Mouse (Mus musculus) hindbrain, embryonic 13.5 days (tissue): ENCODE data around the gene Sh3tc1. TPM values are rescaled to one million over a fixed set of nuclear protein-coding genes. Genes with fewer than 3 reads are reported as not detected.

Source experiments
- ATAC-seq: fragments of 200-750 bp; cut with Nextera tagmentation; 2 replicates; pipeline ENCODE4 v1.8.0; 2017; ENCODE audit warnings: moderate TSS enrichment; ENCODE audit not compliant: low FRiP score
- H3K27ac ChIP-seq: fragments of 300-500 bp; sonication (generic); 2 replicates; pipeline ENCODE4 v1.5.1; 2015; ENCODE audit warnings: inconsistent platforms, mild to moderate bottlenecking, moderate library complexity
- H3K27me3 ChIP-seq: fragments of 300-500 bp; sonication (generic); 2 replicates; pipeline ENCODE4 v1.6.1; 2015; ENCODE audit warnings: mild to moderate bottlenecking, inconsistent platforms
- H3K36me3 ChIP-seq: fragments of 300-500 bp; sonication (generic); 2 replicates; pipeline ENCODE4 v1.6.1; 2015; ENCODE audit warnings: mild to moderate bottlenecking, inconsistent platforms
- H3K4me1 ChIP-seq: fragments of 300-500 bp; sonication (generic); replicated peaks from 2 replicates; pipeline ENCODE4 v1.6.1; 2015; ENCODE audit warnings: inconsistent platforms
- H3K4me2 ChIP-seq: fragments of 300-500 bp; sonication (generic); 2 replicates; pipeline ENCODE4 v1.6.1; 2015; ENCODE audit warnings: inconsistent platforms, mild to moderate bottlenecking, moderate library complexity
- H3K4me3 ChIP-seq: fragments of 300-500 bp; sonication (generic); 2 replicates; pipeline ENCODE4 v1.5.1; 2015; ENCODE audit warnings: mild to moderate bottlenecking, inconsistent platforms
- H3K9ac ChIP-seq: fragments of 300-500 bp; sonication (generic); 2 replicates; pipeline ENCODE4 v1.6.1; 2015; ENCODE audit warnings: mild to moderate bottlenecking, inconsistent platforms
- H3K9me3 ChIP-seq: fragments of 300-500 bp; sonication (generic); 2 replicates; pipeline ENCODE4 v1.6.1; 2016; ENCODE audit warnings: inconsistent platforms
- WGBS: fragments of 180-500 bp; shearing (Covaris S2); methylation state at CpG from one replicate; pipeline ENCODE4 v1.1.7; 2015; 5-methylcytosine and 5-hydroxymethylcytosine counted together
- polyA plus RNA-seq: library from polyadenylated mRNA; unstranded; fragments of >200 nt; fragmentation: Nextera tagmentation; extraction: Ambion mirVana; gene quantifications from 2 replicates; pipeline ENCODE4 v1.2.1, GENCODE M21; 2015

The Sh3tc1 gene
- polyA plus RNA-seq, 1 experiment from 2014 or later: 2.7 TPM

DNA sequence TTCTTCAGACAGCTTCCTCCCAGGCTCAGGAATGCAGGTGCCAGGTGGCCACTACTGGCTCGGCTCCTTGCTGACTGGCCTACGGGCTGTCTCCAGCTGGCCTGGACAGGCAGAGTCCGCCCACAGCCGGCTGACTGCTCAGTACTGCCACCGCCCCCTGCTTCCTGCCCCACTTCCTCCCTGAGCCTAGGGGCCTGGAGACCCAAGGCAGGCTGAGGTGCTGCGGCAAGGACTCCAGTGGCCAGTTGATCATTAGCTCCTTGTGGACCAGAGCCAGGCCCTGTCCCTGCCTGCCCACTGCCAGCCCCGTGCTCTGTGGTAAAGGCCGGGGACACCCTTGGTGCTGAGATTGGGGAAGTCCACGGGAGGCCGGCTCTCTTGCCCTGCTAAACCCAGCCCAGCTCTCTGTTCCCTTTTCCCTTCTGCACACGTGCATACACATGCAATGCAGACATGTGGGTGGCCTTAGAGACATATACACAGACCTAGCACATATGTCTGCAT is 10.8 kb downstream of the Sh3tc1 start:
- H3K9me3 ChIP-seq: no peaks in the 10 kb centered on the region
- no peak overlapping the region for H3K4me3 ChIP-seq
- H3K36me3 ChIP-seq: no peaks in the 10 kb centered on the region
- peak overlapping the region; percentile 44; the same call in 1 of the 2 replicates for H3K27ac ChIP-seq
- H3K4me1 ChIP-seq: no peaks in the 10 kb centered on the region
- no peak overlapping the region for H3K4me2 ChIP-seq
- ATAC-seq: 0 out of 2 replicates have a peak, but pooled peaks have one; percentile 46
- 64% methylated on average over 11 of the region's 11 CpGs for WGBS
- no peak overlapping the region for H3K9ac ChIP-seq
- no peaks in the 10 kb centered on the region for H3K27me3 ChIP-seq

DNA sequence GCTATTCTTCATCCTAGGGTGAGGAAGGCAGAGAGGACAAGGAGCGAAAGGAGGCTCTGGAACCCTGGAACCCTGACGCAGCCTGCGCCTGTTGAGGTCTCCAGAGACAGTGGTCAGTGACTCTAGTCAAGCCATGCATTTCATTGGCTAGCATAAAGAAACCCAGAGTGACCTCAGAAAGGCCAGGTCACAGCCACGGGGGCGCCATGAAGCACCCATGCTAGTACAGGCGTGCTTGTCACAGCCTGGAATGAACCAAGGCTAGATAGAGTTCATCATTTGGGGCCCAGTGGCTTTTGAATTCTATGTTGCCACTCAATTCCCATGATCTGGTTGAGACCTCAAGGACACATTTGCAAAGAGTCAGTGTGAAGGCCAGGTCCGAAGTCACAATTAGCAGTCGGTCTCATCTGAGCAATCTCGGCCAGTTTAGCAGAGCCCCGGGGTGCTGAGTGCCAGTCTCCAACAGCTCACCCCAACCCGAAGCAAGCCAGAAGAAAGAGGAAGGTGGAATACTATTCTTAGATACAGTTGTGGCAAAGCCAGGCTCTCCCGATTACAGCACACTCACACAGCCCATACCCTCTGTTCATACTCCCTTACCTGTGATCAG is 11.3 kb downstream of the Sh3tc1 start:
- H3K4me1 ChIP-seq: no peaks in the 10 kb centered on the region
- WGBS: 92% methylated on average over 12 of the region's 12 CpGs
- no peak overlapping the region for H3K27ac ChIP-seq
- no peak for ATAC-seq
- no peak overlapping the region for H3K9ac ChIP-seq
- H3K4me3 ChIP-seq: no peak overlapping the region
- H3K27me3 ChIP-seq: no peaks in the 10 kb centered on the region
- no peaks in the 10 kb centered on the region for H3K36me3 ChIP-seq
- H3K9me3 ChIP-seq: no peaks in the 10 kb centered on the region
- 0 out of 2 replicates have a peak overlapping the region, but pooled peaks have one; percentile 13 for H3K4me2 ChIP-seq

DNA sequence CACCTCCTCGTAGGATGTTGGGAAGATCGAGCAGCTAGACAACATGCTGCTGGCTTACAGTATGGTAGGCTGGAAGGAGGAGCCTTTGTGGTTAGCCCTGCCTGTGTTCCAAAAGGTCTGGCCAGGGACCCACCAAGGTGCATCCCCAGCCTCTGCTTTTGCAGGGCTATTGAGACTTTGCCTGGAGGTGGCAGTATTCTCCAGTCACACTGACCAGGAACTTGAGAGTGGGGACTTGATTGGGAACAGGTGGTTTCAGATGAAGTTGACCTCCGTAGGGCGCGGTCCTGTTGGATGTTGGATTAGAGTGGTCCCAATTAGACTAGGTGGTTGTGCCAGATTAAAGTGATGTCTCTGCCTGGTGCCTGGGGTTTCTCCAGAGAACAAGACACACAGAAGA is 12.3 kb downstream of the Sh3tc1 start:
- Histone ChIP-seq H3K36me3 (no peaks in the 10 kb centered on the region), H3K4me1 (no peaks in the 10 kb centered on the region), H3K4me2 (no peak overlapping the region), H3K27me3 (no peaks in the 10 kb centered on the region), H3K9me3 (no peaks in the 10 kb centered on the region), H3K27ac (no peak overlapping the region), H3K4me3 (no peak overlapping the region), H3K9ac (no peak overlapping the region)
- 95% methylated on average over 5 of the region's 5 CpGs for WGBS
- ATAC-seq: no peak

DNA sequence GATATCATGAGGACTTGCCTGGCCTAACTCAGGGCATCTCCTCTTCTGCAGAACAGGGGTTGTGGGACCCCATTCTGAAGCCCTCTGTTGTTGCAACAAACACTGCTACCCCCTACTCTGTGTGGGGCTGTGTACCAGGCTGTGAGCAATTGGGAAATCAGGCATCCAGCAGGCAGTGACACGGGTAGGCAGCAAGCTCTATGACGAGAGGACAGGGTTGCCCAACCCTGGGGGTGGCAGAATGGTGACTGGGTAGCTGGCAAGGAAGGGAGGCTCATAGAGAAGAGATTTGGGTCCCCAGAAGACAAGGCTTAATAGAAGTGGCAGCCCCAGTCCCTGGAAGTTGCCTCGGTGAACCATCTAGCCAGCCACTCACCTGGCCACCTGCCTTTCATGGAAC is 13.9 kb downstream of the Sh3tc1 start:
- Histone ChIP-seq H3K36me3 (no peaks in the 10 kb centered on the region), H3K9ac (no peak overlapping the region), H3K4me1 (no peaks in the 10 kb centered on the region), H3K27me3 (no peaks in the 10 kb centered on the region), H3K4me2 (no peak overlapping the region), H3K4me3 (no peak overlapping the region), H3K9me3 (no peaks in the 10 kb centered on the region), H3K27ac (no peak overlapping the region)
- WGBS: 78% methylated on average over 3 of the region's 3 CpGs
- ATAC-seq: no peak

DNA sequence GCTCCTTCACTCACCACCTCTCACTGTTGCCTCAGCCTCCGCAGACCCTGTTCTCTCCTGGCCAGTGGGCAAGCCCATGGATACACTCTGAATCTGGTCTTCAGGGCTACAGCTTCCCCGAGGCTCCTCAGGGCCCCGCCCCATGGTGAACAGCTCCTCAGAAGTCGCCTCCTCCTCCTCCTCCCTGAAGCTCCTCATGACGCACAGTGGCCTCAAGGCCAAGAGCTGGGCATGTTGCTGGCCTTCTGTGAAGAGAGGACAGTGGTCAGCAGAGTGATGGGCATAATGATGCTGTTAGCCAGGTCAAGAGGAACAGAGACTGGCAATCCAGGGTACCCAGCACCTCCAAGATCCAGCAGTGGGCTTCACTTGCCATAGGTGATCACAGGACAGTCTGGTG is 15.9 kb downstream of the Sh3tc1 start:
- no peaks in the 10 kb centered on the region for H3K36me3 ChIP-seq
- WGBS: 84% methylated on average over 5 of the region's 5 CpGs
- no peaks in the 10 kb centered on the region for H3K4me1 ChIP-seq
- H3K27ac ChIP-seq: no peak overlapping the region
- H3K4me2 ChIP-seq: no peak overlapping the region
- ATAC-seq: no peak
- no peaks in the 10 kb centered on the region for H3K27me3 ChIP-seq
- no peaks in the 10 kb centered on the region for H3K9me3 ChIP-seq
- no peak overlapping the region for H3K4me3 ChIP-seq
- H3K9ac ChIP-seq: no peak overlapping the region

DNA sequence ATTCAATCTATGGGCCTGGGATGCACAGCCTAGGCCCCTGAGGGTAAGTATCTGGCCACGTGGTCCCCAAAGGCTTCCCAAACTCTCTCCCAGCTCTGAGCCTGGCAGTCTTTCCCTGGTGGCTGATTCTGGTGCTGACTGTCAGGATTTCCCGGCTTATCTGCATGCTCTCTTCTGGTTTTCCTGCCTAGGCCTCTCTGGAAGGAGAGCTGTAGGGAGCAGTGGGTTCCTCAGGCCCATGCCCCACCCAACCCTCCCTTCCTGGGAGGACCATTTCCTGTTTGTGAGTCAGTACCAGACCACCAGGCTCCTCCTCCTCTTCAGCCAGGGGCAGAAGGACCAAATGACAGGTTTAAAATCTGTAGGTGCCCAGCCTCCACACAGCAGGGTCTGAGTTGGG is 17.1 kb downstream of the Sh3tc1 start:
- no peak overlapping the region for H3K4me2 ChIP-seq
- WGBS: 70% methylated on average over 2 of the region's 2 CpGs
- no peak for ATAC-seq
- no peaks in the 10 kb centered on the region for H3K4me1 ChIP-seq
- no peak overlapping the region for H3K9ac ChIP-seq
- H3K36me3 ChIP-seq: no peaks in the 10 kb centered on the region
- no peaks in the 10 kb centered on the region for H3K27me3 ChIP-seq
- H3K27ac ChIP-seq: no peak overlapping the region
- no peaks in the 10 kb centered on the region for H3K9me3 ChIP-seq
- H3K4me3 ChIP-seq: no peak overlapping the region

DNA sequence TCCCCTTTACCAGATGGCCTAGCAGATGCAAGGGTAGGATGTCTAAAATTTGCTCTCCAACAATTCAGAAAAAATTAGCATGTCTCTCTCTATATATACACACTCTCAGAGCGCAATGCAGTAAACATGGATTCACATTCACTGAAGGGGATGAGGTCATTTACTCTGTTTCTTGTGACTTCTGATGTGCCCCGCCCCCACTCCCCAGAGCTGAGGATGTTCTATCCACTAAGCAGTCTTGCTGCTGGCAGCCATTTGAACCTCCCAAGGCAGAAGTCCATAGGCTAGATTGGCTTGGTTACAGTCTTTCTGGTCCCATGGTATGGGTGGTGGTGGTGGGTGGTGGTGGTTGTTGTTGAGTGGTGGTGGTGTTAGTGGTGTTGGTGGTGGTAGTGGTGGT is 17.9 kb downstream of the Sh3tc1 start:
- no peaks in the 10 kb centered on the region for H3K9me3 ChIP-seq
- H3K4me1 ChIP-seq: no peaks in the 10 kb centered on the region
- WGBS: 95% methylated on average over 2 of the region's 2 CpGs
- no peak overlapping the region for H3K27ac ChIP-seq
- no peak overlapping the region for H3K9ac ChIP-seq
- H3K36me3 ChIP-seq: no peaks in the 10 kb centered on the region
- ATAC-seq: no peak
- H3K4me2 ChIP-seq: no peak overlapping the region
- no peak overlapping the region for H3K4me3 ChIP-seq
- no peaks in the 10 kb centered on the region for H3K27me3 ChIP-seq

DNA sequence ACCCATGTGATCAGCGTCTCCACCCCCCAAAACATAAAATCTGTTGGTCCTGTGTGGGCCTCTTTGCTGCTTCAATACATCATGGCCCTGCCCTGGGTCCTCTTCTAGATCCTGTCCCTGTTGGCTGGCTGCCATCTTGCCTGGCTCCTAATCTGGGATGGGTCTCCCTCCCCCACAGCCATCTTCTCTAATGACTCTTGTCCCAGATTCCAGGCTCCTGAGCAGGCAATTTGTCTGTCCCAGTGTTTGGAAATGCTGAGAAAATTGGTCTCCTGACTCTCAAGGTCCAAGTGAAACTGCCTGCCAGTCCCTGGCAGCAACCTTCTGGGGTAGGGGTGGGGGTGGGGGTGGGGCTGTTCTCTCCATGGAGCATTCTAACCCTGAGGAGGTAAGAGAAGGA is 19.9 kb downstream of the Sh3tc1 start:
- no peak overlapping the region for H3K4me3 ChIP-seq
- WGBS: 76% methylated on average over 1 of the region's 1 CpGs
- no peak overlapping the region for H3K4me2 ChIP-seq
- H3K36me3 ChIP-seq: no peaks in the 10 kb centered on the region
- no peaks in the 10 kb centered on the region for H3K27me3 ChIP-seq
- H3K9me3 ChIP-seq: no peaks in the 10 kb centered on the region
- H3K4me1 ChIP-seq: no peaks in the 10 kb centered on the region
- no peak overlapping the region for H3K9ac ChIP-seq
- H3K27ac ChIP-seq: no peak overlapping the region
- no peak for ATAC-seq

DNA sequence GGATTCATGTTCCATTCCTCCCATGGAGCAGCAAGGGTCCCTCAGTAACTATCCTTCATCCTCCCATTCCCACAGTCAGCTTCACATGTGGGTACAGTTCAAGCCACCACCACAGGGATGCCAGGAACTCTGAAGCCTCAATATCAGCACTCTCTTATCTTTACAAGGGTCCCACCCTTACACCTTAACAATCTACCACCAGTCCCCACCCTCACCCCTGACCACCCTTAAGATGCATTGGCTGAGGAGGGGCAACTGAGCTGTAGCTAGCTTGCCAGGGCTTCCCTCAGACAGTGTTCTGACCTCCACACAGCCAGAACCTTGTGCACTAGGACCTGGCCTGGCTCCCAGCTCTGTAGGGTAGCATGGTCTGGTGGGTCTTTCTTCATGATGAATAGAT is 20.4 kb downstream of the Sh3tc1 start:
- no peak for ATAC-seq
- Histone ChIP-seq H3K36me3 (no peaks in the 10 kb centered on the region), H3K9ac (no peak overlapping the region), H3K4me3 (no peak overlapping the region), H3K9me3 (no peaks in the 10 kb centered on the region), H3K4me2 (no peak overlapping the region), H3K27ac (no peak overlapping the region), H3K4me1 (no peaks in the 10 kb centered on the region), H3K27me3 (no peaks in the 10 kb centered on the region)

DNA sequence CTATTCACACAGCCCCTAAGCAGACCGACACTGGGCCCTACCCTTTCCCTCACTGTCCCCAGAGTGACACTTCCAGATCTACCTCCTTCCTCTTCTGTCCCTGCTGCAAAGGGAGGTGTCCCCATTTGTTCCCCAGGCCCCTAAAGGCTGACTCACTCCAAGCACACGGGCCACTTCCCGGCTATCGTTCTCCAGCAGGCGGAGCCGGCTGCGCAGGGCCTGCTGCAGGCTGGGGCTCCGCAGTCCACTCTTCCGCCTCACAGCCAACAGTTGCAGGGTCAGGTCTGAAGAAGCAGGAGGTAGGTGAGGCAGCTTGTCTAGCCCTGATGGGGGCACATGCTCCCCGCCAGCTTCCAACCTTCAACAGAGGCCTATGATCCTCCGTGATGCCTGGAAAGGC is 21.0 kb downstream of the Sh3tc1 start:
- WGBS: 77% methylated on average over 11 of the region's 11 CpGs
- Histone ChIP-seq H3K27ac (no peak overlapping the region), H3K4me2 (no peak overlapping the region), H3K9me3 (no peaks in the 10 kb centered on the region), H3K27me3 (no peaks in the 10 kb centered on the region), H3K36me3 (no peaks in the 10 kb centered on the region), H3K9ac (no peak overlapping the region), H3K4me1 (no peaks in the 10 kb centered on the region), H3K4me3 (no peak overlapping the region)
- no peak for ATAC-seq

DNA sequence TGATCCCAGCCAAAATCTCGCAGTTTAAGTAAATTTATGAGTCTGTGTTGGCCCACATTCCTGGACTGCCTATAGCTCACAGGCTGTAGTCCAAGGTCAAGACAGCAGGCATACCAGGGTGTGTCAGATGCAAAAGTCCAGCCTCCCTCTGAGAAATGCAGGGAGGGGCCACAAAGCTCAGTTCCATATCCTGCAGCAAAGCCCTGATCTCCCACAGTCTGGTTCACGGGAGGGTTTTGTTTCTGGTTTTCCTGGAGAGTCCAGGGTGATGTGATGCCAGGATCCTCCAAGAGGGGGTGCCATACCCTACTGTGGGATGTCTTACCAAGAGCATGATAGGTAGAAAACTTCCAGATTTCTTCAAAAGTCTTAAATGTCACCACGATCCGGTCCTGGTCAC is 21.8 kb downstream of the Sh3tc1 start:
- H3K9me3 ChIP-seq: no peaks in the 10 kb centered on the region
- H3K4me2 ChIP-seq: no peak overlapping the region
- no peak overlapping the region for H3K27ac ChIP-seq
- ATAC-seq: no peak
- H3K36me3 ChIP-seq: no peaks in the 10 kb centered on the region
- H3K4me1 ChIP-seq: no peaks in the 10 kb centered on the region
- no peak overlapping the region for H3K4me3 ChIP-seq
- H3K9ac ChIP-seq: no peak overlapping the region
- 65% methylated on average over 4 of the region's 4 CpGs for WGBS
- H3K27me3 ChIP-seq: no peaks in the 10 kb centered on the region

DNA sequence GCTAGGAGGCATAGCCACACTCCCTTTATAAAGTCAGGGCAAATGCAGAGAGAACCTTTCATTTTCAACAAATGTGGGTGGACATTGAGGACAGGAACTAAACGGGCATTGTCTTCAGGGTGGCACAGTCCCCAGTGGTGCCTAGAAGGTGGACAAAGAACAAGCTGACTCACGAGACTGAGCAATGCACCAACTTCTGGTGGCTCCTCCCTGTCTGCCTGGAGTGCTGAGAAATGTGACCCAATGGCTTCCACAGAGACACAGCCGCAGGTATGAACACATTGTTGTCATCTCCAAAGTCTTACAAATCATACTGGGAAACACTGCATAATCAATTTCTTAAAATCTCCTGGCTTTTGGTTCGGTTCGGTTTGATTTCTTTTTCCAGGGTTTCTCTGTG is 22.3 kb downstream of the Sh3tc1 start:
- ATAC-seq: no peak
- 85% methylated on average over 5 of the region's 5 CpGs for WGBS
- Histone ChIP-seq H3K4me3 (no peak overlapping the region), H3K27me3 (no peaks in the 10 kb centered on the region), H3K9me3 (no peaks in the 10 kb centered on the region), H3K9ac (no peak overlapping the region), H3K36me3 (no peaks in the 10 kb centered on the region), H3K27ac (no peak overlapping the region), H3K4me1 (no peaks in the 10 kb centered on the region), H3K4me2 (no peak overlapping the region)

DNA sequence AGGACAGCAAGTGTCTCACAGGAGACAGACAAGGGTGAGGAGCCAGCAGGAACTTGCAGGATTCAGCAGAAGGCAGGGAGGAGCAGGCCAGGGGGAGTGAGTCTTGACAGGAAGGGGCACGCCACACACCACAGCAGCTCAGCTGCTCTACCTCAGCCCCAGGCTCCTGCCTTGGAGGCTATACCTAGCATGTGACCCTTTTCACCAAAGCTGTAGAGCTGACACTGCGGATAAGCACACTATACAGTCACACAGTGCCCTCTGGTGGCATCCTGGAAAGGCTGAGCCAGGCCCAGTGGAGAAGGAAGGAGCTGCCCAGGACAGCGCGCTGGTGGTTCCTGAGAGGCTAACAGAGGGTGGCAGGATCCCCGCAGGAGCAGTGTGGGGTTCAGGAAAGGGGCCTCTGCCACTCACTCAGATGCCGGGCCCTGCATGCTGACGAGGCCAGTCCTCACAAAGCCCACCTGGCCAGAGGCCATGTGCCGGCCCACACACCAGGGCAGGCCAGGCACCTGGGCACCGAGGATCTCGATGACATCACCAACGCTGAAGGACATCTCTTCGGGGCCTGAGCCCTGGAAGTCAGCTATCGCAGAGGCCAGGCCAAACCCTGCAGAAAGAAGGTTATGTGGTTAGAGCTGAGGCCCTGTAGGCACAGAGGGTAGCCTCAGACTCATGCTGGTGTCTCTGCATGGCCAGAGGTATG is 26.0 kb downstream of the Sh3tc1 start:
- 49% methylated on average over 13 of the region's 13 CpGs for WGBS
- Histone ChIP-seq H3K27ac (no peak overlapping the region), H3K9me3 (no peaks in the 10 kb centered on the region), H3K4me3 (no peak overlapping the region), H3K27me3 (0 out of 2 replicates have a peak, but pooled peaks cover 2% of the 10 kb centered on the region), H3K36me3 (no peaks in the 10 kb centered on the region), H3K4me2 (no peak overlapping the region), H3K9ac (no peak overlapping the region), H3K4me1 (0 out of 2 replicates have a peak, but pooled peaks cover 8% of the 10 kb centered on the region)
- ATAC-seq: peak; percentile 92
